Mouse (Mus musculus) embryonic facial prominence, embryonic 12.5 days (tissue): ENCODE data around the gene Zfp704. TPM values are rescaled to one million over a fixed set of nuclear protein-coding genes. Genes with fewer than 3 reads are reported as not detected.

ENCODE experiments used
- ATAC-seq: fragments of 200-750 bp; cut with Nextera tagmentation; 2 replicates; pipeline ENCODE4 v1.8.0; 2017; ENCODE audit not compliant: insufficient number of reproducible peaks, insufficient read depth, low FRiP score, low TSS enrichment
- H3K27ac ChIP-seq: fragments of 300-500 bp; sonication (generic); 2 replicates; pipeline ENCODE4 v1.5.1; 2016; ENCODE audit warnings: mild to moderate bottlenecking
- H3K27me3 ChIP-seq: fragments of 300-500 bp; sonication (generic); 2 replicates; pipeline ENCODE4 v1.6.1; 2016; ENCODE audit warnings: mild to moderate bottlenecking, moderate library complexity
- H3K36me3 ChIP-seq: fragments of 300-500 bp; sonication (generic); 2 replicates; pipeline ENCODE4 v1.6.1; 2016; ENCODE audit warnings: mild to moderate bottlenecking
- H3K4me1 ChIP-seq: fragments of 300-500 bp; sonication (generic); 2 replicates; pipeline ENCODE4 v1.6.1; 2016
- H3K4me2 ChIP-seq: fragments of 300-500 bp; sonication (generic); replicated peaks from 2 replicates; pipeline ENCODE4 v1.6.1; 2016; ENCODE audit warnings: mild to moderate bottlenecking, moderate library complexity
- H3K4me3 ChIP-seq: fragments of 300-500 bp; sonication (generic); 2 replicates; pipeline ENCODE4 v1.5.1; 2016; ENCODE audit warnings: mild to moderate bottlenecking
- H3K9ac ChIP-seq: fragments of 300-500 bp; sonication (generic); 2 replicates; pipeline ENCODE4 v1.6.1; 2016; ENCODE audit warnings: mild to moderate bottlenecking, moderate library complexity
- H3K9me3 ChIP-seq: fragments of 300-500 bp; sonication (generic); 2 replicates; pipeline ENCODE4 v1.6.1; 2016; ENCODE audit warnings: mild to moderate bottlenecking, moderate library complexity
- WGBS: fragments of 180-500 bp; shearing (Covaris S2); methylation state at CpG from one replicate; pipeline ENCODE4 v1.1.7; 2016; 5-methylcytosine and 5-hydroxymethylcytosine counted together
- polyA plus RNA-seq: library from polyadenylated mRNA; unstranded; fragments of >200 nt; fragmentation: Nextera tagmentation; extraction: Ambion mirVana; gene quantifications from 2 replicates; pipeline ENCODE4 v1.2.1, GENCODE M21; 2016

The Zfp704 gene
- polyA plus RNA-seq, 1 experiment from 2014 or later: 8.8 TPM

DNA sequence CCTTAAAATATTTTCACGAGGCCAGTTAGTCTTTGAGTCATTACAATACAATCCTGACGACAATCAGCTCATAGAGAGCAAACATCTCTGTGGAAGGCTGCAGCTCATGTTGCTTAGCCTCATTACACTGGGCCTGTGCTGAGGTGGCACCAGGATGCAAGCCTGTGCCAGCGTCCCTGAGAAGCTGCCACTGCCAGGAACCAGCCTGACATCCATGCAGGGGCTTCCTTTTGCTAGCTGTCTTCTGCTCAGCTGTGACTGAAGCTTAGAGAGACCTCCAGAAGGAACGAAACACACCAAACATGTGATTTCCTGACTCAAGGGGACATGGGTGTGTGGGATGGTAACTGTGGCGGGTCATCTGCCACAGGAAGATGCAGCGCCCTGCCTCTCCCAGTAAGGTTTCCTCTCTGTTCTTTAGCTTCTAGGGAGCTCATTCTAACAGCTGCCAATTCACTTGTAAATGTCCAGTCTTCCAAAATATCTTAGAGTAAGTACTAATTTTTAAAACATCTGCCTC lies 104.1 kb downstream of the Zfp704 start:
- no peaks in the 10 kb centered on the region for H3K27me3 ChIP-seq
- H3K9me3 ChIP-seq: no peaks in the 10 kb centered on the region
- H3K4me1 ChIP-seq: peaks cover 8% of the 10 kb centered on the region
- ATAC-seq: no peak
- WGBS: 70% methylated on average over 6 of the region's 6 CpGs
- H3K36me3 ChIP-seq: no peaks in the 10 kb centered on the region
- H3K27ac ChIP-seq: no peak overlapping the region
- H3K9ac ChIP-seq: no peak overlapping the region
- no peak overlapping the region for H3K4me2 ChIP-seq
- H3K4me3 ChIP-seq: no peak overlapping the region

DNA sequence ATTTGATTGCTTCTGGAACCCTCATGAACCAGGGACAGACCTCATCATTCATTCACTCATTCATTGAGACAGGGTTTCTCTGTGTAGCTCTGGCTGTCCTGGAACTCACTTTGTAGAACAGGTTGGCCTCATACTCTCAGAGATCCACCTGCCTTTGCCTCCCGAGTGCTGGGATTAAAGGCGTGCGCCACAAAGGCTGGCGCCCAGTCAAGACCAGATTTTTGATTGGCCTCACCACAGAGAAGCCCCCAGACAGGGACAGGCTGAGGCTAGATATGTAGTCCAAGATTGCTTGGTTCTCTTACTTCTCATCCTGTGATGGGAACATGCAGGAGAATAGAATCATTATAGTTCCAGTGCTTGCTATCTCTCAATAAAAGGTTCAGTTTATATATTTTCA lies 105.5 kb downstream of the Zfp704 start:
- Histone ChIP-seq H3K4me3 (no peak overlapping the region), H3K9ac (no peak overlapping the region), H3K4me1 (peaks cover 21% of the 10 kb centered on the region), H3K36me3 (no peaks in the 10 kb centered on the region), H3K9me3 (no peaks in the 10 kb centered on the region), H3K27me3 (no peaks in the 10 kb centered on the region), H3K4me2 (no peak overlapping the region), H3K27ac (no peak overlapping the region)
- no peak for ATAC-seq
- WGBS: 94% methylated on average over 4 of the region's 4 CpGs

DNA sequence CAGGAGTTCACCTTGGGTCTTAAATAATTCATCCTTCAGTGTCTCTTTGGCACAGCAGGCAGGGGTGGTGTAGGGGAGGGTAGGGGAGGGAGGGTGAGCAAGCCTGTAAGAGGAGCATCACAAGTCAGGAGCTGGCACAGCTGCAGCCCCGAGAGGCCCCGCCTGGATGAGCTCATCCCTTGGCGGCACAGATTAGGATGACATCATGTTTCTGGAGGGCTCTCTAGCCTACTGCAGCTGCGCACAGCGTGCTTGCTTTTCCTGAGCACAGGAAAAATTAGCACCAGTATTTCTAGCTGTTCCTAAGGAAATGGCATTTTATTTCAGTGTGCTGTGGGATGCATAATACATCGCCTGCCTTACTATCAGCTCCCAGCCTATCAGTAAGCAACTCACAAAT lies 109.2 kb downstream of the Zfp704 start:
- ATAC-seq: peak; percentile 91
- Histone ChIP-seq H3K4me2 (no peak overlapping the region), H3K27ac (no peak overlapping the region), H3K9ac (no peak overlapping the region), H3K36me3 (no peaks in the 10 kb centered on the region), H3K4me1 (peaks cover 25% of the 10 kb centered on the region), H3K4me3 (no peak overlapping the region), H3K27me3 (no peaks in the 10 kb centered on the region), H3K9me3 (no peaks in the 10 kb centered on the region)
- WGBS: 10% methylated on average over 6 of the region's 6 CpGs

DNA sequence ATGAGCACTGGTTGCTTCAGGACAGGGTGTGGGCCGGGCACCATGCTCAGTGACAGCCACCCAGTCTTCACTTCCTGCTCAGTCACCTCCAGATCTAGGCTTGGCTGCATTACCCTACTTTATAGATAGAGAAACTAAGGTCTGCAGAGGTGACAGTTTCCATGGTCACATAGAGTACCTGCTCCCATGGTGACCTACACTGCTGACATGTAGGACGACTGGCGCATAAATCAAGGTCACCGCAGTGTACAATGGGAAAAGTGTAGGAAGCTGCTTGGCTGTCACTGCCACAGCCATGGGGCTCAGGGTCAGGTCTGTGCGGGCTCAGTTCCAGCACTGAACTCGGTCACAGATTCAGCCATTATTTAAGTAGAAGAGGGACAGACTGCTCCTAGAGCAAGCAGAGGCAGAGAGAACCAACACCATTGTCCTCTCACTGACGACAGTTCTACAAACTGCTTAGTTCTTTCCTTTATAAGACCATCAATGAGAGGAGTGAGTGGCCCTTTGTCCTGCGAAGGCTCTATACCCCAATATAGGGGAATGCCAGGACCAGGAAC lies 109.8 kb downstream of the Zfp704 start:
- H3K27ac ChIP-seq: 0 out of 2 replicates have a peak overlapping the region, but pooled peaks have one; percentile 24
- peaks cover 24% of the 10 kb centered on the region for H3K4me1 ChIP-seq
- no peak overlapping the region for H3K9ac ChIP-seq
- H3K36me3 ChIP-seq: no peaks in the 10 kb centered on the region
- no peak overlapping the region for H3K4me3 ChIP-seq
- ATAC-seq: peak; percentile 64
- no peaks in the 10 kb centered on the region for H3K27me3 ChIP-seq
- H3K9me3 ChIP-seq: no peaks in the 10 kb centered on the region
- WGBS: 65% methylated on average over 8 of the region's 8 CpGs
- H3K4me2 ChIP-seq: no peak overlapping the region

DNA sequence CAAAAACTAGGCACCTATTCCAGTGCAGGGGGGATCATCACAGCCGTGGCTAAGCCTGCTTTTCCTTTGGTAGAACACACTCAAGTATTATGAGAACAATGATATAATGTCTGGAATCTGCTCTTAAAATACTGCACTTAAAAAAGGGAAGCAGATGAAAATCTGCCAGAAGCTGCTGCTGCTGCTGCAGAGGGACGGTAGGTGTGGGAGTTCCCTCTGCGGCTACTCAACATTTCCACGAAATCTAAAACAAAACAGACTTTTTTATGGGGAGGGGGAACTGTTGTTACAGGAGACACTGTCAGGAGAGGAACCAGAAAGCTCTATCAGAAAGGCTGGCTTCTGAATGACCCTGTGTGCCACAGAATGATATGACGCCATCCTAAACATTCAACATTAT lies 110.4 kb downstream of the Zfp704 start:
- no peaks in the 10 kb centered on the region for H3K36me3 ChIP-seq
- H3K4me2 ChIP-seq: no peak overlapping the region
- peaks cover 24% of the 10 kb centered on the region for H3K4me1 ChIP-seq
- ATAC-seq: no peak
- H3K27me3 ChIP-seq: no peaks in the 10 kb centered on the region
- WGBS: 48% methylated on average over 5 of the region's 5 CpGs
- H3K27ac ChIP-seq: no peak overlapping the region
- no peak overlapping the region for H3K4me3 ChIP-seq
- no peaks in the 10 kb centered on the region for H3K9me3 ChIP-seq
- H3K9ac ChIP-seq: no peak overlapping the region

DNA sequence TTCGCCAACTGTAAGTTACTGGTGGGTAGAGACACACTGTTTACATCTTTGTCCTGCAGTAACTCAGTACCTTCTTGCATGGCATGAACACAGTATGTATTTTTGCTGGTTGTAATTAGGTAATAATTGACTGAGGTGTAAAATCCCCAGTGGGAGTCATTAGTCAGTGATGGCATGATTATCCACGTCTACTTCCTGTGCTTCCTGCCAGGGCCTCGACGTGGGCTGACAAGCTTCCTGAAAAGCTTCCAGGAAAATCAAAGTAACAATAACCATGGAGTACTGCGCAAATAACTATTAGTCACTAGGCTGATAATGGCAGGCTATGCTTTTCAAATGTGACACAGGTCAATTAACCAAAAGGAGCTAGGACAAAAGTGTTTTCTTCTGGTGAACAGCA lies 112.6 kb downstream of the Zfp704 start:
- H3K27ac ChIP-seq: no peak overlapping the region
- no peaks in the 10 kb centered on the region for H3K36me3 ChIP-seq
- H3K4me2 ChIP-seq: no peak overlapping the region
- no peaks in the 10 kb centered on the region for H3K27me3 ChIP-seq
- 52% methylated on average over 5 of the region's 5 CpGs for WGBS
- H3K4me1 ChIP-seq: peaks cover 24% of the 10 kb centered on the region
- no peak overlapping the region for H3K4me3 ChIP-seq
- no peak for ATAC-seq
- H3K9me3 ChIP-seq: no peaks in the 10 kb centered on the region
- H3K9ac ChIP-seq: no peak overlapping the region

DNA sequence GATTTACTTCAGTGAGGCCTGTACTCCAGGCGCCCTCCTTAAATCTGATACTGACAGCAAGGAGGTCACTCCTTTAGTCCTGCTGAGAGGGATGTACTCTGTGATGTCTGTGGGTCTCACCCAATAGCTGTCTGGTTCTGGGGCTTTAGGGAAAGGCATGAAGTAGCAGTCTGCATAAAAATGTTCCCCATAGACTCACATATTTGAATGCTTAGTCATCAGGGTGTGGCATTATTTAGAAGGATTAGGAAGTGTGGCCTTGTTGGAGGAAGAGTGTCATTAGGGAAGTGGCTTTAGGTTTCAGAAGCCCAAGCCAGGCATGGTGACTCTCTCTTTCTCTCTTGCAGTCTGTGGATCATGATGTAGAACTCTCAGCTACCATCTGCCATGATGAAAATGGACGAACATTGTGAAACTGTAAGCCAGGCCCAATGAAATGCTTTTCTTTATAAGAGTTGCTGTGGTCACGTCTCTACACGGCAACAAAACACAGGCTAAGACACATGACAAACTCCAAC lies 118.1 kb downstream of the Zfp704 start:
- no peak for ATAC-seq
- Histone ChIP-seq H3K9me3 (no peaks in the 10 kb centered on the region), H3K36me3 (no peaks in the 10 kb centered on the region), H3K4me1 (no peaks in the 10 kb centered on the region), H3K4me3 (no peak overlapping the region), H3K27me3 (no peaks in the 10 kb centered on the region), H3K9ac (no peak overlapping the region), H3K4me2 (no peak overlapping the region), H3K27ac (no peak overlapping the region)
- 87% methylated on average over 4 of the region's 4 CpGs for WGBS

DNA sequence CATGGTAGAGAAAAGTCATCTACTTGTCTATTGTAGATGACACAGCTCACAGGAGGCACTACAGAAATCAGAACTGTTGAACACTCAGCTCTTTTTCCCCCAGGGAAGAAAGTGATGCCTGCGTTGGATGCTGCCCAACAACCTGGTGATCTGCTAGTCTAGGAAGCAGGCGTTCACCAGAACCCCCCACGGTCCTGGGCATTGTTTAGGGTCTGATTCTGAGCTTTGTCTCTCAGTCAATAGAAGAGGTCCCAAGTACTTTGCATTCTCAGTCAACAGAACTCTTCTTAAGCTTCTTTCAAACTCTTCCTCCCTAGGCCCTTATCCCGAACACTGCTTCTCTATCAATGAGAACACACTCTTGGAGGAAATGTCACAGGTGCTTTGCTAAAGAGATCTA lies 122.2 kb downstream of the Zfp704 start:
- no peaks in the 10 kb centered on the region for H3K4me1 ChIP-seq
- 80% methylated on average over 4 of the region's 4 CpGs for WGBS
- H3K27me3 ChIP-seq: no peaks in the 10 kb centered on the region
- no peak overlapping the region for H3K9ac ChIP-seq
- H3K4me3 ChIP-seq: no peak overlapping the region
- H3K27ac ChIP-seq: no peak overlapping the region
- ATAC-seq: no peak
- H3K4me2 ChIP-seq: no peak overlapping the region
- H3K9me3 ChIP-seq: no peaks in the 10 kb centered on the region
- H3K36me3 ChIP-seq: no peaks in the 10 kb centered on the region

DNA sequence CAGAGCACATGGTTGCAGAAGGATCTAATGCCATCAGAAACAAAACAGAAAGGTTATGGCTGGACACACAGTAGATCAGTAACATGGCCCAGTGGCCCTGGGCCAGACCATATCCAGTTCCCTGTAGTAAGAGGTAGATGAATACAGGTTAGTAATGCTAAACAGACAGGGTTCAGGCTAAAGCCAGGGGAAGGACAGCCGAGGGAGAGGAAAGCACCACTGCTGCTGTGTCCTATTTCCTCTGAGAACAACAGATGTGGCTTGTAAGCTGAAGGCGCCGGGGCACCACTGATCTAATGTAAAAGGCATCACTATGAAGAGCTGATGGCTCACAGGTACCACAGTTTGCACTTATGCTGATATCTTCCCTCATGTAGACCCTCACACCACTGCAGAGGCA lies 124.4 kb downstream of the Zfp704 start:
- no peak for ATAC-seq

DNA sequence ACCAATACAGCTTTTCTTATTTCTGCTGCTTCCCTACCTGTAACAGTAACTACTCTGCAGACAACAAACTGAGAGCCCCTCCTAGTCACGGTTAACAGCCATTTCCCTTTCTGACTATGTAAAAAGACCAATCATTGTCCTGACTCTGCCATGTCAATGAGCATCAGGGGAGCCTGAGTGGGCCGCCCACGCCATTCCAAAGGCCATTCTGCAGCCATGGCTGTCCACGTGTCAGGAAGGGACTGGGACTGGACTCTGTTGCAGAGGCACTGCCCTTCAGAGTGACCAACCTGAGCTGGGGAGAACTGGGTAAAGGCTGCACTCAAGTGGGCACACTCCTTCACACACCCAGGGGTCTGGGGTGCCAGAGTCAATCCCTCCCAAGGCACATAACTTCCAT lies 127.9 kb downstream of the Zfp704 start:
- ATAC-seq: no peak
- H3K36me3 ChIP-seq: no peaks in the 10 kb centered on the region
- H3K9ac ChIP-seq: no peak overlapping the region
- H3K9me3 ChIP-seq: no peaks in the 10 kb centered on the region
- H3K27me3 ChIP-seq: no peaks in the 10 kb centered on the region
- H3K4me2 ChIP-seq: no peak overlapping the region
- no peak overlapping the region for H3K4me3 ChIP-seq
- H3K4me1 ChIP-seq: no peaks in the 10 kb centered on the region
- H3K27ac ChIP-seq: no peak overlapping the region
- 82% methylated on average over 4 of the region's 4 CpGs for WGBS

More for the DNA sequence above, 124.4 kb downstream of the Zfp704 start:
- Histone ChIP-seq H3K36me3 (no peaks in the 10 kb centered on the region), H3K27ac (no peak overlapping the region), H3K9me3 (no peaks in the 10 kb centered on the region), H3K4me3 (no peak overlapping the region), H3K4me2 (no peak overlapping the region), H3K27me3 (no peaks in the 10 kb centered on the region), H3K9ac (no peak overlapping the region), H3K4me1 (no peaks in the 10 kb centered on the region)
- 88% methylated on average over 3 of the region's 3 CpGs for WGBS

DNA sequence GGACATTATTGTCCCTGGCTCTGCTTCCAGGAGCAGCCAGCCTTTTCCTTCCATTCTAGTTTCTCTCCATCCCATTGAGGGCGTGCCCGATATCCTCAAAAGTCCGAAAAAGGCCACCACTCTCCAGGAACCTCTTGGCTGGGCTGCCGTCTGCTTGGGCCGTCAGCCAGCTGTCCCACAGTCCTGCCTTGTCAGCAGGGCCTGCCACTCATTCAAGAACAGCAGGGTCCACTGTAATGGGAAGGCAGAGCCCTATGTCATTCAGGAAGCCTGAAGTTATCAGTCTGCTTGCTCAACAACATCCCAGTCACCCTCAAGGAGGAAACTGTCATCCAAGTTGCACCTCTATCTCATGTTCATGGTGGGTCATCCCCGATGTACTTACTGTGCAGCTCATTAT lies 128.5 kb downstream of the Zfp704 start:
- WGBS: 77% methylated on average over 6 of the region's 6 CpGs
- ATAC-seq: no peak
- Histone ChIP-seq H3K4me3 (no peak overlapping the region), H3K9me3 (no peaks in the 10 kb centered on the region), H3K27ac (no peak overlapping the region), H3K36me3 (no peaks in the 10 kb centered on the region), H3K4me1 (no peaks in the 10 kb centered on the region), H3K4me2 (no peak overlapping the region), H3K27me3 (no peaks in the 10 kb centered on the region), H3K9ac (no peak overlapping the region)

DNA sequence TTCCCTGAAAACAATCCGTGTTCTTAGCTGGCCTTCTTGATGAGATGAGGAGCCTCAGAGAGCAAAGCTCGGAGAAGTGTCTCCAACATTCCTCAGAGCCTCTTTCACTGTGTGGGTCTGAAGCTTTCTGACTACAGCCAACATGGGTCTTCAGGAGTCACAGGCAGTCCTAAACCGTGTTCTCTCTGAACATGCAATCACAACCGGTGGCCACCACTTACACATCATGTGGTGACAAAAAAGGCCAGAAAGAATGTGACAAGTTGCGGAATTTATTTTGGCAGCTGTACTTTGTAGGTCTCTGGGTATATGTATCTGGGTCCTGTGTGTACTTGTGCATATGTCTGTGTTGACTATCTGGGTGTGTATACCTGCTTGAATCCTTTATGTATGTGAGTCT lies 128.9 kb downstream of the Zfp704 start:
- H3K4me2 ChIP-seq: no peak overlapping the region
- H3K27me3 ChIP-seq: no peaks in the 10 kb centered on the region
- ATAC-seq: no peak
- H3K36me3 ChIP-seq: no peaks in the 10 kb centered on the region
- no peak overlapping the region for H3K4me3 ChIP-seq
- no peaks in the 10 kb centered on the region for H3K4me1 ChIP-seq
- no peak overlapping the region for H3K27ac ChIP-seq
- 84% methylated on average over 5 of the region's 5 CpGs for WGBS
- no peaks in the 10 kb centered on the region for H3K9me3 ChIP-seq
- no peak overlapping the region for H3K9ac ChIP-seq
